Mouse (Mus musculus) hindbrain, postnatal 0 days (tissue): Measurements from ENCODE around the gene Atxn2l. TPM values are rescaled to one million over a fixed set of nuclear protein-coding genes. Genes with fewer than 3 reads are reported as not detected.
"Not testable (repeated sequence)": the region's sequence is repeated elsewhere in the genome, so short reads cannot be mapped to it uniquely, and the experiment has no call there.

ENCODE experiments used
- ATAC-seq: fragments of 200-750 bp; cut with Nextera tagmentation; 2 replicates; pipeline ENCODE4 v1.8.0; 2017; ENCODE audit warnings: mild to moderate bottlenecking, moderate TSS enrichment, moderate library complexity
- DNase-seq: peaks from one replicate; pipeline ENCODE4 v3.0.0-alpha.2; 2015; ENCODE audit warnings: low spot score
- H3K27ac ChIP-seq: fragments of 300-500 bp; sonication (generic); 2 replicates; pipeline ENCODE4 v1.5.1; 2014; ENCODE audit warnings: mild to moderate bottlenecking
- H3K27me3 ChIP-seq: fragments of 300-500 bp; sonication (generic); 2 replicates; pipeline ENCODE4 v1.6.1; 2014; ENCODE audit warnings: low read length, mixed read lengths; ENCODE audit not compliant: insufficient read depth
- H3K36me3 ChIP-seq: fragments of 300-500 bp; sonication (generic); 2 replicates; pipeline ENCODE4 v1.6.1; 2014; ENCODE audit warnings: low read length, mixed read lengths; ENCODE audit not compliant: insufficient read depth
- H3K4me1 ChIP-seq: fragments of 300-500 bp; sonication (generic); 2 replicates; pipeline ENCODE4 v1.6.1; 2014; ENCODE audit warnings: antibody characterized with exemption, low read length, mixed read lengths; ENCODE audit not compliant: insufficient read depth
- H3K4me2 ChIP-seq: fragments of 300-500 bp; sonication (generic); 2 replicates; pipeline ENCODE4 v1.6.1; 2014; ENCODE audit warnings: low read depth, mild to moderate bottlenecking, low read length, moderate library complexity, mixed read lengths
- H3K4me3 ChIP-seq: fragments of 300-500 bp; sonication (generic); 2 replicates; pipeline ENCODE4 v1.5.1; 2014; ENCODE audit warnings: low read length
- H3K9ac ChIP-seq: fragments of 300-500 bp; sonication (generic); replicated peaks from 2 replicates; pipeline ENCODE4 v1.6.1; 2014; ENCODE audit warnings: mild to moderate bottlenecking, low read length, moderate library complexity, mixed read lengths
- H3K9me3 ChIP-seq: fragments of 300-500 bp; sonication (generic); 2 replicates; pipeline ENCODE4 v1.6.1; 2016; ENCODE audit warnings: low read length, mixed read lengths
- CTCF ChIP-seq: IDR thresholded peaks from 2 replicates; pipeline ENCODE4 v1.5.1; 2016; ENCODE audit warnings: antibody characterized with exemption, control low read depth, low read depth
- WGBS: fragments of 180-500 bp; shearing (Covaris S2); extraction: QIAGEN DNeasy Blood & Tissue Kit; methylation state at CpG from one replicate; pipeline ENCODE4 v1.1.7; 2014; 5-methylcytosine and 5-hydroxymethylcytosine counted together
- polyA plus RNA-seq: library from polyadenylated mRNA; unstranded; fragments of >200 nt; fragmentation: Nextera tagmentation; extraction: Ambion mirVana; gene quantifications from 2 replicates; pipeline ENCODE4 v1.2.1, GENCODE M21; 2015
- total RNA-seq: library from RNA; depleted of rRNA; stranded (reverse); fragments of >200 nt; gene quantifications from 2 replicates; pipeline ENCODE4 v1.2.3, GENCODE M21; 2014

The Atxn2l gene
- total and polyA plus RNA-seq, 2 experiments from 2014 or later: 54.0 to 71.1 TPM

GRCm38 (mm10) chr7:126491973-126492372, 11.3 kb downstream of the Atxn2l start:
- Histone ChIP-seq H3K27ac (no peak overlapping the region), H3K4me3 (no peak overlapping the region), H3K9me3 (no peaks in the 10 kb centered on the region), H3K36me3 (peaks cover 63% of the 10 kb centered on the region), H3K9ac (no peak overlapping the region), H3K4me1 (no peaks in the 10 kb centered on the region), H3K4me2 (no peak overlapping the region), H3K27me3 (no peaks in the 10 kb centered on the region)
- ATAC-seq (no peak), DNase-seq (no peak)
- no peak for TF ChIP-seq CTCF
- 48% methylated on average over 11 of the region's 11 CpGs for WGBS

- Histone ChIP-seq H3K27me3 (no peaks in the 10 kb centered on the region), H3K27ac (no peak overlapping the region), H3K4me2 (no peak overlapping the region), H3K9me3 (no peaks in the 10 kb centered on the region), H3K36me3 (peaks cover 53% of the 10 kb centered on the region), H3K9ac (no peak overlapping the region), H3K4me3 (no peak overlapping the region), H3K4me1 (no peaks in the 10 kb centered on the region)
- DNase-seq (no peak), ATAC-seq (no peak)
- WGBS: 85% methylated on average over 1 of the region's 1 CpGs
- no peak for TF ChIP-seq CTCF
Observed at GRCm38 (mm10) chr7:126491005-126491404, 12.2 kb downstream of the Atxn2l start.

- not testable (repeated sequence) for DNase-seq, H3K27me3 ChIP-seq, ATAC-seq, H3K4me1 ChIP-seq, H3K9me3 ChIP-seq
- Histone ChIP-seq H3K4me3 (peak overlapping the region; percentile 55), H3K9ac (peak overlapping the region; percentile 65), H3K36me3 (peaks cover 21% of the 10 kb centered on the region), H3K27ac (peak overlapping the region; percentile 61), H3K4me2 (peak overlapping the region; percentile 60)
- 23% methylated on average over 15 of the region's 25 CpGs for WGBS
Observed at GRCm38 (mm10) chr7:126487617-126488385, 15.4 kb downstream of the Atxn2l start.

- WGBS: under 1% methylated on average over 31 of the region's 32 CpGs
- no peaks in the 10 kb centered on the region for H3K27me3 ChIP-seq
- H3K4me3 ChIP-seq: peak within 1 kb of the TSS; percentile 55
Observed at GRCm38 (mm10) chr7:126487052-126487483, 16.2 kb downstream of the Atxn2l start, which contains the start of gene Tufm. Gene Tufm, plus strand, starts transcription at chr7:126487361.

GRCm38 (mm10) chr7:126482392-126482871, 20.8 kb downstream of the Atxn2l start:
- Histone ChIP-seq H3K4me2 (peak overlapping the region; percentile 73), H3K4me3 (peak overlapping the region; percentile 33), H3K4me1 (peaks cover 5% of the 10 kb centered on the region; the same call in 1 of the 2 replicates), H3K9me3 (peaks cover 3% of the 10 kb centered on the region; the same call in 1 of the 2 replicates), H3K9ac (peak overlapping the region; percentile 40), H3K27ac (peak overlapping the region; percentile 65; the same call in 1 of the 2 replicates), H3K36me3 (no peaks in the 10 kb centered on the region), H3K27me3 (no peaks in the 10 kb centered on the region)
- TF ChIP-seq CTCF: no peak
- peak; percentile 27; the same call in 1 of the 2 replicates for ATAC-seq
- under 1% methylated on average over 23 of the region's 23 CpGs for WGBS
- peak; percentile 59 for DNase-seq

More at GRCm38 (mm10) chr7:126487052-126487483, 16.2 kb downstream of the Atxn2l start, which contains the start of gene Tufm:
- DNase-seq (peak; percentile 98), ATAC-seq (peak; percentile 98)
- peaks cover 14% of the 10 kb centered on the region for H3K36me3 ChIP-seq
- peak; percentile 66 for TF ChIP-seq CTCF
- H3K27ac ChIP-seq: peak within 1 kb of the TSS; percentile 71
- no peaks in the 10 kb centered on the region for H3K9me3 ChIP-seq
- peaks cover 5% of the 10 kb centered on the region; the same call in 1 of the 2 replicates for H3K4me1 ChIP-seq
- peak within 1 kb of the TSS; percentile 60 for H3K4me2 ChIP-seq
- peak within 1 kb of the TSS; percentile 65 for H3K9ac ChIP-seq

GRCm38 (mm10) chr7:126481699-126482098, 21.5 kb downstream of the Atxn2l start:
- Histone ChIP-seq H3K9ac (no peak overlapping the region), H3K9me3 (peaks cover 3% of the 10 kb centered on the region; the same call in 1 of the 2 replicates), H3K4me1 (peaks cover 5% of the 10 kb centered on the region; the same call in 1 of the 2 replicates), H3K27ac (no peak overlapping the region), H3K36me3 (no peaks in the 10 kb centered on the region), H3K4me2 (peak overlapping the region; percentile 73), H3K27me3 (no peaks in the 10 kb centered on the region), H3K4me3 (no peak overlapping the region)
- ATAC-seq: no peak
- peak; percentile 71 for TF ChIP-seq CTCF
- peak; percentile 66 for DNase-seq
- 18% methylated on average over 5 of the region's 5 CpGs for WGBS
